Mouse (Mus musculus) MEL (cell line): ENCODE data around the gene Xpo6. TPM values are rescaled to one million over a fixed set of nuclear protein-coding genes. Genes with fewer than 3 reads are reported as not detected.

Experiments used
- DNase-seq: peaks from one replicate; pipeline ENCODE4 v3.0.0; 2011; ENCODE audit warnings: low read depth, low spot score
- H3K27ac ChIP-seq: 2 replicates; pipeline ENCODE4 v1.5.1; 2012; ENCODE audit warnings: low read depth, mild to moderate bottlenecking, control low read depth, low read length, moderate library complexity; ENCODE audit not compliant: control insufficient read depth
- H3K27me3 ChIP-seq, 2 experiments: fragments of 150-350 bp in 1 of 2; sonication (generic) in 1 of 2; 2 replicates each; pipeline ENCODE4 v1.6.1; 2012; ENCODE audit warnings: low read length in 2 of 2, mild to moderate bottlenecking in 2 of 2, improper control_type of control experiment in 1 of 2, moderate library complexity in 1 of 2; ENCODE audit not compliant: insufficient read depth in 2 of 2, control insufficient read depth in 1 of 2
- H3K36me3 ChIP-seq, 2 experiments: 2 replicates each; pipeline ENCODE4 v1.6.1; 2012 to 2014; ENCODE audit warnings: low read length in 2 of 2, improper control_type of control experiment in 1 of 2, inconsistent platforms in 1 of 2, mild to moderate bottlenecking in 1 of 2; ENCODE audit not compliant: insufficient read depth in 2 of 2, control insufficient read depth in 1 of 2
- H3K4me1 ChIP-seq, 2 experiments: fragments of 150-350 bp in 1 of 2; sonication (generic) in 1 of 2; 2 replicates each; pipeline ENCODE4 v1.6.1; 2012; ENCODE audit warnings: low read length in 2 of 2, improper control_type of control experiment in 1 of 2, mild to moderate bottlenecking in 1 of 2; ENCODE audit not compliant: insufficient read depth in 2 of 2, control insufficient read depth in 1 of 2
- H3K4me3 ChIP-seq, 2 experiments: fragments of 150-350 bp in 1 of 2; sonication (generic) in 1 of 2; 2 replicates each; pipeline ENCODE4 v1.5.1; 2012; ENCODE audit warnings: low read depth in 2 of 2, low read length in 2 of 2, mild to moderate bottlenecking in 2 of 2, moderate library complexity in 2 of 2, control low read depth in 1 of 2, improper control_type of control experiment in 1 of 2; ENCODE audit not compliant: control insufficient read depth in 1 of 2, insufficient read depth in 1 of 2
- H3K79me2 ChIP-seq: 2 replicates; pipeline ENCODE4 v1.6.1; 2012; ENCODE audit warnings: mild to moderate bottlenecking, low read length, moderate library complexity; ENCODE audit not compliant: control insufficient read depth, poor library complexity, insufficient read depth
- H3K9ac ChIP-seq: 2 replicates; pipeline ENCODE4 v1.6.1; 2012; ENCODE audit warnings: low read depth, mild to moderate bottlenecking, control low read depth, low read length, moderate library complexity; ENCODE audit not compliant: control insufficient read depth, poor library complexity, severe bottlenecking
- H3K9me3 ChIP-seq: fragments of 150-350 bp; sonication (generic); replicated peaks from 2 replicates; pipeline ENCODE4 v1.6.1; 2012; ENCODE audit warnings: mild to moderate bottlenecking, low read length, improper control_type of control experiment, moderate library complexity; ENCODE audit not compliant: insufficient read depth
- CHD2 ChIP-seq: IDR thresholded peaks from 2 replicates; pipeline ENCODE4 v1.6.1; 2011; ENCODE audit warnings: low read length, improper control_type of control experiment
- E2F4 ChIP-seq: IDR thresholded peaks from 2 replicates; pipeline ENCODE4 v1.6.1; 2011; ENCODE audit warnings: low read depth, low read length, improper control_type of control experiment, borderline replicate concordance
- ELF1 ChIP-seq: IDR thresholded peaks from 2 replicates; pipeline ENCODE4 v1.6.1; 2014; ENCODE audit warnings: low read depth, mild to moderate bottlenecking, inconsistent platforms, low read length, improper control_type of control experiment, moderate library complexity
- KAT2A ChIP-seq: conservative IDR thresholded peaks from 2 replicates; pipeline ENCODE4 v1.6.1; 2012; ENCODE audit warnings: low read depth, low read length, improper control_type of control experiment, inconsistent platforms
- MAFK ChIP-seq: IDR thresholded peaks from 2 replicates; pipeline ENCODE4 v1.6.1; 2011; ENCODE audit warnings: low read depth, mild to moderate bottlenecking, low read length, improper control_type of control experiment, borderline replicate concordance
- MAX ChIP-seq: IDR thresholded peaks from 2 replicates; pipeline ENCODE4 v1.6.1; 2011; ENCODE audit warnings: low read length, improper control_type of control experiment
- MXI1 ChIP-seq: IDR thresholded peaks from 2 replicates; pipeline ENCODE4 v1.6.1; 2011; ENCODE audit warnings: mild to moderate bottlenecking, low read depth, low read length, improper control_type of control experiment
- MYB ChIP-seq: IDR thresholded peaks from 2 replicates; pipeline ENCODE4 v1.6.1; 2011; ENCODE audit warnings: mild to moderate bottlenecking, low read depth, low read length, improper control_type of control experiment
- MYC ChIP-seq: IDR thresholded peaks from 2 replicates; pipeline ENCODE4 v1.6.1; 2011; ENCODE audit warnings: low read depth, mild to moderate bottlenecking, low read length, improper control_type of control experiment, moderate library complexity
- NELFE ChIP-seq: IDR thresholded peaks from 2 replicates; pipeline ENCODE4 v1.6.1; 2011; ENCODE audit warnings: low read depth, low read length, improper control_type of control experiment
- NRF1 ChIP-seq: IDR thresholded peaks from 2 replicates; pipeline ENCODE4 v1.6.1; 2014; ENCODE audit warnings: low read depth, mild to moderate bottlenecking, inconsistent platforms, low read length, improper control_type of control experiment, moderate library complexity; ENCODE audit not compliant: poor library complexity, insufficient read depth, severe bottlenecking
- POLR2A ChIP-seq, 2 experiments: IDR thresholded peaks; 2 replicates each; pipeline ENCODE4 v1.6.1; 2011 to 2012; ENCODE audit warnings: low read length in 2 of 2, mild to moderate bottlenecking in 2 of 2, control low read depth in 1 of 2, improper control_type of control experiment in 1 of 2, low read depth in 1 of 2, moderate library complexity in 1 of 2; ENCODE audit not compliant: control insufficient read depth in 1 of 2, insufficient read depth in 1 of 2, poor library complexity in 1 of 2
- RCOR1 ChIP-seq: IDR thresholded peaks from 2 replicates; pipeline ENCODE4 v1.6.1; 2012; ENCODE audit warnings: low read depth, mild to moderate bottlenecking, inconsistent platforms, low read length, improper control_type of control experiment
- SMC3 ChIP-seq: IDR thresholded peaks from 2 replicates; pipeline ENCODE4 v1.6.1; 2011; ENCODE audit warnings: low read depth, low read length, improper control_type of control experiment
- TAL1 ChIP-seq: IDR thresholded peaks from 2 replicates; pipeline ENCODE4 v1.6.1; 2012; ENCODE audit warnings: mild to moderate bottlenecking, inconsistent platforms, low read length, moderate library complexity, mixed read lengths
- TBP ChIP-seq: IDR thresholded peaks from 2 replicates; pipeline ENCODE4 v1.8.0; 2011; ENCODE audit warnings: low read depth, low read length, improper control_type of control experiment
- TCF12 ChIP-seq: IDR thresholded peaks from 2 replicates; pipeline ENCODE4 v1.6.1; 2014; ENCODE audit warnings: low read depth, mild to moderate bottlenecking, inconsistent platforms, low read length, improper control_type of control experiment, moderate library complexity
- USF2 ChIP-seq, 2 experiments: IDR thresholded peaks; 2 replicates each; pipeline ENCODE4 v1.6.1; 2011 to 2012; ENCODE audit warnings: improper control_type of control experiment in 2 of 2, low read length in 2 of 2, borderline replicate concordance in 1 of 2, inconsistent platforms in 1 of 2, low read depth in 1 of 2, mild to moderate bottlenecking in 1 of 2; ENCODE audit not compliant: insufficient read depth in 1 of 2
- ZC3H11A ChIP-seq: IDR thresholded peaks from 2 replicates; pipeline ENCODE4 v1.6.1; 2012; ENCODE audit warnings: low read depth, mild to moderate bottlenecking, inconsistent platforms, low read length, improper control_type of control experiment
- polyA plus RNA-seq, 2 experiments: library from polyadenylated mRNA; stranded (reverse) in 1 of 2; unstranded in 1 of 2; fragments of >175 nt in 1 of 2; fragments of >200 nt in 1 of 2; gene quantifications; 2 replicates each; pipeline versions ENCODE4 v1.2.1 to v1.2.4; 2012; ENCODE audit warnings: low replicate concordance in 2 of 2, low read depth in 1 of 2; ENCODE audit not compliant: insufficient read length in 2 of 2, insufficient read depth in 1 of 2, missing spikeins in 1 of 2
- total RNA-seq: library from RNA; depleted of rRNA; stranded (reverse); fragments of 300-350 nt; gene quantifications from 2 replicates; pipeline ENCODE4 v1.2.3, GENCODE M21; 2012

Xpo6 gene
- total and polyA plus RNA-seq, 3 experiments: 89.3 to 365 (median 197) TPM

- Histone ChIP-seq H3K36me3 (no peaks in the 10 kb centered on the region), H3K79me2 (no peaks in the 10 kb centered on the region), H3K9me3 (no peaks in the 10 kb centered on the region), H3K9ac (no peak overlapping the region), H3K27me3 (peaks cover 27 to 34% of the 10 kb centered on the region in 2 experiments), H3K4me1 (no peaks in the 10 kb centered on the region), H3K4me3 (no peak overlapping the region), H3K27ac (no peak overlapping the region)
- no peak for DNase-seq
- TF ChIP-seq NELFE (no peak), CHD2 (no peak), POLR2A (IDR thresholded peaks at IDR 0.05; ENCODE audit: control insufficient read depth in 1 of 2, insufficient read depth in 1 of 2, low read depth in 1 of 2, low read length in 2 of 2, poor library complexity in 1 of 2) (no peak), ZC3H11A (no peak), MXI1 (no peak), MAFK (no peak), KAT2A (no peak), TBP (no peak), TCF12 (no peak), TAL1 (no peak)
Measured at GRCm38 (mm10) chr7:126218311-126218710, 18.0 kb upstream of the Xpo6 start.

- Histone ChIP-seq H3K36me3 (no peaks in the 10 kb centered on the region), H3K4me1 (no peaks in the 10 kb centered on the region), H3K9ac (no peak overlapping the region), H3K9me3 (no peaks in the 10 kb centered on the region), H3K27me3 (peaks cover 25 to 32% of the 10 kb centered on the region in 2 experiments), H3K27ac (no peak overlapping the region), H3K4me3 (no peak overlapping the region), H3K79me2 (no peaks in the 10 kb centered on the region)
- no peak for TF ChIP-seq MYC
- TF ChIP-seq MYB: no peak
- TF ChIP-seq E2F4: no peak
- TF ChIP-seq MAX: no peak
- TF ChIP-seq RCOR1: no peak
- no peak for TF ChIP-seq NRF1
- no peak for TF ChIP-seq MXI1
- no peak for TF ChIP-seq ELF1
- TF ChIP-seq SMC3: no peak
- TF ChIP-seq TCF12: no peak
- no peak for TF ChIP-seq USF2 (IDR thresholded peaks at IDR 0.05; ENCODE audit: borderline replicate concordance in 1 of 2, insufficient read depth in 1 of 2, low read depth in 1 of 2, low read length in 2 of 2)
- no peak for TF ChIP-seq KAT2A
- TF ChIP-seq MAFK: no peak
- no peak for DNase-seq
Measured at GRCm38 (mm10) chr7:126216867-126217266, 16.6 kb upstream of the Xpo6 start.
